Mouse (Mus musculus) cerebellum, postnatal 4 days (tissue): ENCODE results near the gene Lrrc29.

Experiments
- DNase-seq, 2 experiments: peaks; one replicate each; pipeline ENCODE4 v3.0.0; 2022; ENCODE audit warnings: low spot score in 2 of 2, mixed read lengths in 1 of 2

Gene Lrrc29

DNA sequence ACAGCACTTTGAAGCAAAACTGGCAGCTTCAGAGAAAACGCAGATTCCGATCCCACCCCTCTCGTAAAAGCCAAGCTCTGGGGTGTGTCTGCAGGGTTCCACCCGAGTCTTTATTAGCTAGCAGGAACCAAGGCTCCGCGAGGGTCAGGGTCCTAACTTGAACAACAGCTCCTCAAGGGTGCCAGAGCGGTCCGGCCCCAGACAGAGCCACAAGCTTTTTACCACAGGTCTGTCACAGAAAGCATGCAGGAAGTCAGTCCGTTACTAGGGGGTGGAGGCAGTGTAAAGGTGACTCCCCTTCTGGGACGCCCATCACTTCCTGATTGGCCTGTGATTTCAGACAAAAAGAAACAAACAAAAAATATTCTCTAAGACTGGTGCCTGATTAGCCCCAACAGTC, 61.0 kb downstream of the Lrrc29 start:
- no peak for DNase-seq

- DNase-seq: no peak
Observed at GRCm38 (mm10) chr8:105264024-105264982, 61.8 kb downstream of the Lrrc29 start, which contains the start of the genes Tradd and Fbxl8. Gene Tradd, minus strand, starts transcription at chr8:105264609. Gene Fbxl8, plus strand, starts transcription at chr8:105264648.

- DNase-seq: no peak
Observed at GRCm38 (mm10) chr8:105263244-105263912, 62.7 kb downstream of the Lrrc29 start.
